Mouse (Mus musculus) neural tube, embryonic 10.5 days (tissue): Measurements from ENCODE around the gene Tpt1.
A peak's percentile ranks its signal among the peaks of the same experiment; 100 is the strongest.

Source experiments
- DNase-seq: peaks from one replicate; pipeline ENCODE4 v3.0.0-alpha.2; 2017; ENCODE audit warnings: low spot score; ENCODE audit errors: extremely low spot score

Tpt1 gene

DNA sequence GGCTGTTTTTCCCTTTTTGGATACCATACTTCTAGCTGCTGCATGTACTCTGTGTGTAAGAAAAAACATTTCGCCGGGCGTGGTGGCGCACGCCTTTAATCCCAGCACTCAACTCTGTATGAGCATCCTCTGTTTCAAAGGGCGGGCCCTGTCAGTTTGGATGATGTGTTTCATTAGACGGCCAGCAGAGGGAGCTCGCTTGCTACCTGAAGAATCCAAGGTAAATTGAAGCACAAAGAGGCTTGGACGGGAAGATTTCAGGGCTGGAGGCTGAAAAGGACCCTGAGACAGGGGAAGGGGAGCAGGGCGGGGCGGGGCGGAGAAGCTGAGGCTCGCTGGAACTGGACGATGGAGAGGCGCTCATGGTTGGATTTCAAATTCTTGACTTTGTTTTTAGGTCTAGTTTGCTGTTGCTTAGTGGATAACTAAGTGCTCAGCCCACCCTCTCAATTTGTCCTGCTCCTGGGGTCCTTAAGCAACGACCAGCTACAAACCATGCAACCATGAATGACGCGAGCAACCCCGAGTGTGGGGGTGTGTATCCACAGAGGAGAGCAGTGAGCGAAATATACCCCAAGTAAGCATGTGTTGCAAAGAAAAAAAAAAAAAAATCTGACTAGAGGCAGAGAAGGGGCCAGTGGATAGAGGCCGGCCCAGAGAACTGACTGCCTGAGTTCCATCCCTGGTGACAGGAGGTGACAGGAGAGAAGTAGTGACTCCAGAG, 31.6 kb downstream of the Tpt1 start:
- peak; percentile 82 for DNase-seq

DNA sequence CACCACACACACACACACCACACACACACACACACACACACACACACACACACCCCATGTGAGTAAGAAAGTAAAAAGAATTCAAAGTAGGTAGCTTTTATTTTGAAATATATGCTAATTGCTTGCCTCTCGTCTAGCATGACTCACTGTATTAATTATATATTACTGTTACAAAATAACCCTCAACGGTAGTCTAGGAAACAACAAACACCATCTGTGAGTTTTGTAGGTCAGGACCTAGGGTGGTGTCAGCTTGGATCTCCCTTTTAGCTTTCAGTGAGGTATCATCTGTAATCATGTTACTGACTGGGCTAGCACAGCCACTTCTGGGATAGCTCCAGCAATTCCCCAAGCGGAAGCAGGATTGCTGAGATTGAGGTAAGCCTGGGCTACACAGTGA, 32.4 kb downstream of the Tpt1 start:
- DNase-seq: no peak

DNA sequence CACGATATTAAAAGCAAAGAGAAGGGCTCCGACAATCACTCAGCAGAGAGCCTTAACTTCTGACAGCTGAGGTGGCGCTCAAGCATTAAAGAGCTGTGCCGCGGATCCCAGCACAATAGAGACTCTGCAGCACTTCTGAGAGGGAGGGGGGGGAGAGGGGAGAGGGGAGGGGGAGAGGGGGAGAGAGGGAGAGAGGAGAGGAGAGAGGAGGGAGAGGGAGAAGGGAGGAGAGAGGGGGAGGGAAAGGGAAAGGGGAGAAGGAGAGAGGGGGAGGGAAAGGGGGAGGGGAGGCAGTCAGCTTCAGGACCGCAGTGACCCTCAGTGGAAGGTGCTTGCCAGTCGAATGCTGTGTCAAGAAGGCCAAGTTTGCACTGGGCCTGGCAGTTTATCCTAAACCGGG, 34.1 kb downstream of the Tpt1 start:
- DNase-seq: peak; percentile 35

DNA sequence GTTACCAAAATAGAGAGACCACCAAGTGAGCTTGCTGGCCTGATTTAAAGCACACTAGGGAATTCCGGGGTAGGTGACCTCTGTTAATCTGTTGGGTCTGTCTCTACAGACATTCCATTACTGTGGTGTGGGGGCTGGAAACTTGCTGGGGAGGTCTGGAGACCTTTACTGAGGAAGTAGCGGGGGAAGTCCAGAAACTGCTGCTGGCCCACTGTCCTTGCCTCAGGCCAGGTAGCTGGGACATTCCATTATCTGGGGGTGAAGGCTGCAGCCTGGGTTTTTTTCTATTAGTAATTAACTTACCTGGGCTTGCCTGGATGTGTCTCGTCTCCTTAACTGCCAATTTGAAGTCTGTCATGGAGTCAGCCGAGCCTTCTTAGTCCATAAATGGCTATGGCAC, 37.0 kb downstream of the Tpt1 start:
- no peak for DNase-seq

DNA sequence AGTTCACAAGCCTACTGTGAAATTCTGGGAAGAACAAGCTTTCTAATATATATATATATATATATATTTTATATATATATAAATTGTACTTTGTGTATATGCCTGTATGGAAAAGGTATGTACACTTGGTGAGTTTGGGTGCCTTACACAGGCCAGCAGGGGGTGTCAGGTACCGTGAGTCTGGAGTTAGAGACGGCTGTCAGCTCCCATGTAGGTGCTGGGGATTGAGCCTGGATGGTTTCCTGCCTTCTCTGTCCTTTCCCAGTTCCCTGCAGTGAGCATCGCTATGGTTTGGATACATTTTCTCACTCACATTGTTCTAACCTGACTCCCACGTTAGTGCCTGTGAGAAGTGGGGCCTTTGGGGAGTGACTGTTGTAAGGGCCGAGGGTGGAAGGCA, 38.4 kb downstream of the Tpt1 start:
- no peak for DNase-seq

DNA sequence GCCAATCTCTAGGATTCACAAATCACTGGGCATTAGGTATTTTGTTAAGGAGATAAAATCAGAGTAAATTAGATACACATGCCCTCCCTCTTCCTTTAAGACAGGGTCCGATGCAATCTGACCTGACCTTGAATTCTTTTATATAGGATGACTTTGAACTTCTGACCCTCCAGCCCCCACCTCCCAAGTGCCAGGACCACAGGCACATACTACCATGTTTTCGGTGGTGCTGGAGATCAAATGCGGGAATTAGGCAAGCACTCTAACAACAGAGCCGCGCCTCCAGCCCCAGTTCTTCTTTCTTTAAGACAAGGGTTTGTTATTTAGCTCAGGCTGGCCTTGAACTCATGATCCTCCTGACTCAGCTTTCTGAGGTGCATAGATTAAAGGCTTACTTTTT, 39.0 kb downstream of the Tpt1 start:
- DNase-seq: no peak

DNA sequence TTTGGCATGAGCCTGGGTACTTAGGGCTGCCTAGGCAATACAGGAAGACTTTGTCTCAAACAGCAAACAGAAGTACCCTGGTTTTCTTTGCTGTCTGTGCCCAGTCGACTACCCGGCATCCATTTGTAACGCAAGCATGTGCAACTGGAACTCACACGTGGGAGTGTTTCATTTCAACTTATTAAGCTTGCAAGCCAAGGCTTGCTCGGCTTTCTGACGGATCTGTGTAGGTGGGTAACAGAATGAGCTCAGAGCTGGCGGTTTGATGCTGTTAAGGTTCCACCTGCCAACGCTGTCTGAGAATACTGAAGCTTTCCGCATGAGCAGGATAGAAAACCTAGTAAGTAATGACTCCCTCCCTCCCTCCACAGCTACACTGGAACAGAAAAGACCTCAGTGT, 47.2 kb downstream of the Tpt1 start:
- DNase-seq: no peak
